Mouse (Mus musculus) large intestine, adult 2 months (tissue): Measurements from ENCODE around the gene Gm9936. TPM values are rescaled to one million over a fixed set of nuclear protein-coding genes. Genes with fewer than 3 reads are reported as not detected.

Source experiments
- polyA plus RNA-seq: library from polyadenylated mRNA; depleted of rRNA; stranded (reverse); fragments of >200 nt; gene quantifications from 2 replicates; pipeline ENCODE4 v1.2.3, GENCODE M21; 2012; rRNA removed

Gm9936 gene
- polyA plus RNA-seq, 1 experiment: not detected

Other genes starting within 250 kb of the Gm9936 start
- 2.2 and 2.8 TPM in 2 replicates for gene Trpv4, start 200.3 kb downstream of the Gm9936 start, polyA plus RNA-seq
- 169 and 205 TPM in 2 replicates for gene Gltp, start 167.7 kb downstream of the Gm9936 start, polyA plus RNA-seq
- gene Tchp, start 150.9 kb downstream of the Gm9936 start, polyA plus RNA-seq: 6.5 and 9.4 TPM in 2 replicates
- gene Ankrd13a, start 84.0 kb downstream of the Gm9936 start, polyA plus RNA-seq: 98.4 and 131 TPM in 2 replicates
- 23.1 and 29.7 TPM in 2 replicates for gene Git2, start 83.2 kb downstream of the Gm9936 start, polyA plus RNA-seq
- gene 1500011B03Rik, start 35.2 kb downstream of the Gm9936 start, polyA plus RNA-seq: 14.6 and 17.6 TPM in 2 replicates
- not detected in 2 replicates for gene 4930519G04Rik, start 5.0 kb downstream of the Gm9936 start, polyA plus RNA-seq
- 20.7 and 47.4 TPM in 2 replicates for gene Oasl2, start 38.3 kb upstream of the Gm9936 start, polyA plus RNA-seq
- gene Oasl1, start 64.6 kb upstream of the Gm9936 start, polyA plus RNA-seq: 59.3 and 95.6 TPM in 2 replicates
- gene 2210016L21Rik, start 83.5 kb upstream of the Gm9936 start, polyA plus RNA-seq: 13.7 and 19.4 TPM in 2 replicates
- gene Hnf1a, start 112.4 kb upstream of the Gm9936 start, polyA plus RNA-seq: 12.3 and 13.6 TPM in 2 replicates
- gene Sppl3, start 152.5 kb upstream of the Gm9936 start, polyA plus RNA-seq: 71.4 and 79.1 TPM in 2 replicates
- 0.23 and 0.32 TPM in 2 replicates for gene Gm10401, start 239.6 kb upstream of the Gm9936 start, polyA plus RNA-seq